Mouse (Mus musculus) layer of hippocampus, adult 8-10 months (tissue): ENCODE results near the gene Pdcd4. TPM values are rescaled to one million over a fixed set of nuclear protein-coding genes. Genes with fewer than 3 reads are reported as not detected.

ENCODE experiments used
- DNase-seq, 2 experiments: peaks; one replicate each; pipeline ENCODE4 v3.0.0; 2022; ENCODE audit warnings: low spot score in 2 of 2
- total RNA-seq, 4 experiments: library from RNA; stranded (reverse); gene quantifications; 2 replicates each; pipeline ENCODE4 v1.2.4; 2022

Gene Pdcd4
- 100 to 1,000 TPM; 101 to 108 (median 106) TPM for total RNA-seq

GRCm38 (mm10) chr19:53892061-53892460, at the start of gene Pdcd4:
Gene Pdcd4 (plus strand): TSS chr19:53892231.
- DNase-seq, result no peak

DNA sequence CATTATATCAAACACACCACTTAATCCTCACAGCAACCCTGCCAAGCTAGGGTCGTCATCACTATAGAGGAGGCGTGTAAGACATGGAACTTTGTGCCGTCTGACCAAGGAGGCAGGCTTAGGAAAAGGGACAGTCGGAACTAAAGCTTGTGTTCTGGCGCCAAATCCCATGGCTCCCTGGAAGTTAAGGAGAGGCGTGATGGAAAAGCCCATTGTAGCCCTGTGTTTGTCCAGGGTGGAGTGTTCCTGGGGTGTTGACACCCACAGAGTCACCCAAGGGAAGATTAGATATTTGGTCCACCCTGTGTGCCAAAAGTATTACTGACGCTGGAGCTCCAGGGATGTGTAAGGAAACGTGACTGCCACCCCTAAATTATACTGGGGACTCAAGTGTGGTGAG, 48.1 kb upstream of the Pdcd4 start:
- no peak for DNase-seq

DNA sequence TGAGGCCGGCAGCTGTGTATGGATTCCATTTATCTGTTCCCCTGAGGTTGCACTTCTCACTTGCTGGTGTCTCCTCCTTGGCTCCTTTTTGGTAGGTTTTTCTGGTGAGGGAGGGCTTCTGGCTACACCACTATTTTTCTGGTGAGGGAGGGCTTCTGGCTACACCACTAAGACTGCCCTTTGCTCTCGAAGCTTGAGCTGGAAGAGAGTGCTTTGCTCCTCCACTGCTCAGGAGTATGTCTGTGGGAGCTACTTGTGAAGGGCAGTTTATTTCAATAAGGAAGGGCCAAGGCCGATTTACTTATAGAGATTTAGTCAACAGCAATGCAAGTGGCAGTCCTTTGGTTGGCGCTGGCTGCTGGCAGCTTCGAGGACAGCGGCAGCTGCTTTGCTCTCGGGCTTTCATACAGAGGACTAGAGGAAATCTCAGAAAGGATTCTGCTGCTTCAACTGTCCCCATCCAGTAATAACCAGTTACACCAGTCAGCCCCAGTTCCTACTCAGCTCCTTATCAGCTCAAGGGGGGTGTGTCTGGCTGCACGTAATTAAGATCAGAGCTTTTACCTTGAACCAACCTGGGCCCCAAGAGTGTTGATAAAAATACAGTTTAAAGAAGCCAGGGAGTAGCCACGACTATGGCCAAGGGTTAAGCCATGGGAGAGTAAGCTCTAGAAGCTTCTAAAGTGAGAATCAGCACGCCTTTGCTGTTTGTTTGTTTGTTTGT, 43.6 kb upstream of the Pdcd4 start:
- DNase-seq, result no peak

GRCm38 (mm10) chr19:53850166-53850922, 41.7 kb upstream of the Pdcd4 start:
- DNase-seq, result peak; percentile 38 to 46

- DNase-seq, result no peak
Observed at GRCm38 (mm10) chr19:53851352-53851751, 40.7 kb upstream of the Pdcd4 start.

DNA sequence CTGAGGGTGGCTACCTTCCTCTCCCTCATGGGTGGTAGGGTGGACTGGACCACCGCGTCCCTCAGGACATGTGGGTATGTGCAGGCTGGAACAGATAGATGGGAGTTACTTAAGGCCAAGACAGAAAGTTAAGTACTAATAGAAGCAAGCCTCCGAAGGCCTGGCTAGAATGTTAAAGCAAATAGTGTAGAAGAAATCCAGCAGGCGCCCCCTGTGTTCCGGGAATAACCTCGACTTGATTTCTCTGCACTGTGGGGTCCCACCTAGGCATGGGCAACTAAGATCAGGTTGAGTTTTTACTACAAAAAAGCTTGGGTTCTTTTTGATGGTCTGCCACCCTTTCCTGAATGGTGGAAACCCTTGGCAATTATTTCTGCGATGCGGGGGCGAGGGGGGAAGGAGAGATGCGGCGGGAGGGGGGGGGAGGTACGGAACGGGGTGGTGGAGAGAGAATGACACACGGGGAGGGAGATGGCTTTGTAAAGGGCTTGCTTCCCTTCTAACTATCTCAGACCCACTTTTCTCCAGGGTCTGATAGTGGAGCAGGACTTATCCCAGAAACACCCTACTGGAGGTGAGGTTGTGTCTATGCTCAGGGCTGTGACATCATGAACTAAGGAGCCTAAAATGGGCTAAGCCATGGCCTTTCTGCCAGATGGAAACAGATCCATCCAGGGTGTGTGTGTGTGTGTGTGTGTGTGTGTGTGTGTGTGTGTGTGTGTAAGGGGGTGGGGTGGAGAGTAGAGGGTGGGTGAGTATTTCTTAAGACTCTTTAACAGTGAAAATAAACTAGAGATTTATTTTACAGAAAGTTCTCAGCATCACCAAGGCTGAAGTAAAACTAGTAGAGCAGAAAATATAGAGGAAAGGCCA, 40.0 kb upstream of the Pdcd4 start:
- no peak for DNase-seq

DNA sequence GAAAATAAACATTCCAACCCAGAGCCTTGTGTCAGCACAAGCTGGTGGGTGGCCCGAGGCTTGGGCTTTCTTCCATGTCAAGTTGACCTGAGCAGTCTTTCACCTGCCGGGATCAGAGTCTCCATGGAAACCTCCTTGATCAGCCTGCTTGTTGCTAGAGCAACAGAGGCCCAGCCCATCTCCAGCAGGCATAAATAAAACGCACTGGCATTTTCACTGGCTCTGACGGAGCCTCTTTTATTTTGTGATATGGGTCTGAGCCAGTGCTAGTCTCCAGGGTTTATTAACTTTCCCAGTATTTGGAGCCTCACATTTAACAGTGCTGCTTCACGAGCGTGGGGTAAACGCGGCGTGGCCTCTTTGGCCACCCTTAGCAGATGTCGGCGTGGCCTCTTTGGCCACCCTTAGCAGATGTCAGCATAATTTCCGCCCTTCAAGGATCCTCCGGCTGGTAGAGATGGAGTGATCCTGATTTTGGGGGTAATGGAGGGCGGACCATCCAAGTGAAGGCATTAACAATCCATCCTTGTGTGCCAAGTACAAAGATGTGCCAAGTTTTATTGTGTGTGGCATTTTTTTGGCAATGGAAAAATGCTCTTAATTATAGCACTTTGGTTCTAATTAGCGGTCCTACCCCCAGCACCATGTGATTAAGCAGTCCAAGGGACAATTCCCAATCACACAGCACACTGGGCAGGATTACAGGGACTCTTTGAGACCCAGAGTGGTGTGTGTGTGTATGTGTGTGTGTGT, 39.2 kb upstream of the Pdcd4 start:
- DNase-seq, result peak; percentile 80 to 86

DNA sequence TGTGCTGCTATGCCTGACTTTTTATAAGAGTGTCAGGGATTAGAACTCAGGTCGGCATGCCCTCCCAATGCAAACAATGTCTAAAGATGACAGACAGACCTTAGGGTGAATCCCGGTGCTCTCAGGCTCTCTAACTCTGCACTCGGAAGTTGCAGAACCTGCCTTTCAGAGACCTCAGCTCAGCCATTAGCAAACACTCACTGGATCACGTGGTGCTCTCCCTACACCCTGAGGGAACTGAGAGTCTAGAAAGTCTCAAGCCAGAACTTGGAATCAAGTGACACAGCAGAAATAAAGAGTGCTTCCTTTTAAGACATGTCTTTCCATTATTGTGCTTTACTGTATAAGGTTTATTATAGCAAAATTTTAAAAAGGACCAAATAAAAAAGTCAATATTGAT, 37.1 kb upstream of the Pdcd4 start:
- no peak for DNase-seq

GRCm38 (mm10) chr19:53855781-53856180, 36.2 kb upstream of the Pdcd4 start:
- DNase-seq, result no peak

GRCm38 (mm10) chr19:53856794-53857193, 35.2 kb upstream of the Pdcd4 start:
- DNase-seq, result no peak

- DNase-seq, result no peak
Observed at GRCm38 (mm10) chr19:53857962-53858361, 34.1 kb upstream of the Pdcd4 start.

DNA sequence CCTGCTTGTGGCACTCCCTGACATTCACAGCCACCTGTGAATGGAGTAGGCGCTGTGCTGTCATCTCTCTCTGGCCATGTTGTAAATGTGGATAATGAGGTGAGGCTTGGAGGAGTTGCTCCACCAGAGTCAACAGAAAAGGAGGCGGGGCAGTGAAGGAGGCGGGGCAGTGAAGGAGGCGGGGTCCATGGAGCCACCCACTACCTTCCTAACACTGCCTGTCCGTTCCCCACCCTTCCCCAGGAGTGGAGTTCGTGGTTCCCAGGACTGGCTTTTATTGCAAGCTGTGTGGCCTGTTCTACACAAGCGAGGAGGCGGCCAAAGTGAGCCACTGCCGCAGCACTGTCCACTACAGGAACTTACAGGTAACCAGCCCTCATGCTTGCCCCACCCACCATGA, 32.9 kb upstream of the Pdcd4 start:
- no peak for DNase-seq

DNA sequence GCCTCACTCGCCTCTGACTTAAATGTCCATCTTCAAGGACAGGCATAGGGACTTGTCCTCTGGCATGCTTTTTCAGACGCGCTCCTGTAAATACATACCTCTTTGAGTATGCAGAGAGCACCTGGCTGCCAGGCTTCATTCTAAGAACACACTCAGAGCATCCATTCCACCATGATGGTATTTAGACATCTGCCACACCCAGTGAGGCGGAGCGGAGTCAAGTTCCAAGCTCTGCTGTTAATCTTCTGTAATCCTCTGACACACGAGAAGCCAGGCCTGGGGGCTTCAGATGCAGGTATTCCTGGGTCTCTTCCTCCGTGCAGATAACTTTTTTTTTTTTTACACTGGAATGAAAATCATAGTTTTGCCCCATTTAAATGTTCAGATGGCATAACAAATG, 32.4 kb upstream of the Pdcd4 start:
- DNase-seq, result no peak

- no peak for DNase-seq
Observed at GRCm38 (mm10) chr19:53861346-53861745, 30.7 kb upstream of the Pdcd4 start.

- peak in 1 of 2 experiments; percentile 42 for DNase-seq
Observed at GRCm38 (mm10) chr19:53862573-53863246, 29.3 kb upstream of the Pdcd4 start.

- DNase-seq, result no peak
Observed at GRCm38 (mm10) chr19:53867238-53867637, 24.8 kb upstream of the Pdcd4 start.

DNA sequence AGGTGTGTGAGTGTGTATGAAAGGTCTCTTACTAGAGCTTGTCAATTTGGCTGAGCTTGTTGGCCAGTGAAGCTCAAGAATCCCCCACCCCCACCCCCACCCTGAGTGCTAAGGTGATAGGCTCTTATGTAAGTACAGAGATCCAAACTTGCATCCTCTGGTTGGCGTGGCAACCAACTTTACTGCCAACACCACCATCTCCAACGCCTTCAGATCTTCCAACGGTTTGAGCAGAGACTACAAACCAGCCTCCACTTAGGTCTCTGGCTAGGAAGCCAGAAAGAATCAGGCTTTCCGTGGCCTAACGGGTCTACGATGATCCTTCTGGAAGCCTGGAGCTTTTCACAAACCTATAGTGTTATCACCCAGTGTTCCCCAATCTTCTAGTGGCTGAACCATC, 23.9 kb upstream of the Pdcd4 start:
- peak in 1 of 2 experiments; percentile 36 for DNase-seq

GRCm38 (mm10) chr19:53868796-53869195, 23.2 kb upstream of the Pdcd4 start:
- DNase-seq, result no peak

DNA sequence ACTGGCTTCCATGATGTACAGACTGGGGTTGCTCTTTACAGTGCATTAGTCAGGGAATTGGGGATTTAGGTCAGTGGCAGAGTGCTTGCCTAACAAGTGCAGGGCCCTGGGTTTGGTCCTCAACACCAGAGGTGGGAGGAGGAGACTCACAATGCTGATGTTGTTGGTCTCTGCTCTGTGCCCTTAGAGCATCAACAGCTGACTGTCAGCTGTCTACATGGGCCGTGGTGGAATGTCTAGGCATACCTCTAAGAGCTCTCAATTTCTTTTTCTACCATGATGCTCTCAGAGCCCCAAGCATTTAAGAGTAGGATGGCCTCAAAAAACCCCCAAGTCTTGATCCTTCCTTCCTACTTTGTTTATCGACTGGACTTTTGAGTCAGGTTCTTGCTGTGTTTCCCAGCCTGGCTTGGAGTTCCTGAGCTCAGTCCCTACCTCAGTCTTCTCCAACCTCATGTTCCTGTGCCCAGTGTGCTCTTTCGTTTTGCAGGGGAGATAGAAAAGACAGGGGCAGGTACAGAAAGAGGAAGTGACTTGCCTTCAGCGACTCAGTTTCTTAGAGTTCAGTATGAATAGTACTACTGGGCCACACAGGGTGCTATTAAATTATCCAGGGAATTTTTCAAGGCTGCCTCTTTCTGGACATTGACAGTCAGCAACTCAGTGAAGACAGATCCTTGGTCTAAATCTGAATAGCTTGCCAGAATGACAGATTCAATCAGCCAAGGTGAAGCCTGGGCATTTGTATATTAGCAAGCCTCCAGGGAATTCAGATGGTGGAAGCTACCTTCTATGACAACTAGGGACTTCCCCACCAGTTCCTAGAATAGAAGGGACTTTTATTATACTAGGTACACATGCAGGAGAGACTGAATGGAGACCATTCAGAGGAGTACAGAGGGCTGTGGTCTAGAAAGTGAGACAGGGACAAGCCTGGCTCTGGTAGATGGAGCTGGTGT, 22.3 kb upstream of the Pdcd4 start:
- no peak for DNase-seq
